8 mouse cellular contexts compared by ENCODE assay signal in the genomic region with DNA sequence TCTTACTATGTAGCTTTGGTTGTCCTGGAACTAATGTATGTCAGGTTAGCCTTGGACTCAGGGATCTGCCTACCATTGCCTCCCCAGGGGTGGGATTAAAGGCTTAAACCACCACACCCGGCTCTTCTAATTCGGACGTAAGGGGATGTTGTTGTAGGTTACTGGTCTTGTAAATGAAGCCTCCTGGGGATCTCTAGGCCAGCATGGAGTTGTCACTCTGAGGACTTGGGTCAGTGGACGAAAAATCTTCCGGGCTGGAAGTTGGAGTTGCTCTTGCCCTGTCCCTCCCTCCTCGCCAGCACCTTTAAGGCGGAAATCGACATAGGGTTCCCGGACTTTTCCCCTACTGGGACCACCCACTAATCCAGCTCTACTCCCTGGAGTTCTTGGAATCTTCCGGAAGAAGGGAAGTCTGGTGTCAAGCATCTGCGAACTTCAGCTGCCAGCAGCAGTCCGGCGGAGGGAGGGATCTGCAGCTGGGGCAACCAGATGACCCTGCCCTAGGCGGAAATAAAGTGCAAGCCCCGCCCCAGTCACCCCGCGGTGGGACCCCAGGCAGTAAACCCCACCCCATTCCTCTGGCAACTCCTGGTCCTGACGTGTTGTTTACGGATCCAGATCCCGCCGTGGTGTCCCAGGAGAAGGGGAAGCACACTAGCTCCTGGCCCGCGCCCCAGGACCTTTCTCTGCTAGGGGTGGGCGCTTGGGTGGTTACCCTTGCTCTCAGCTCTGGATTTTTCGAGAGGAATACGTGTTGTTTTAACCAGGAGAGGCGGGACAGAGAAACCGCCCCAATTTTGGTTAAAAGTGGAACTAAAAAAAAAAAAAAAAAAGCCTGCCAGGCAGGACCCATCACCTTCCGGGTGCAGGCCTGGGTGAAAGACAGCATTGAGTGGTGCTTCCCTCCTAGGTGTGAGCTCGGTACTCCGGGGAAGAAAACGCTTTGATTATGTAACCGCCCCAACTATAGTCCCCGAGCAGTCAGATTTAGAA. TPM values are rescaled to one million over a fixed set of nuclear protein-coding genes. Genes with fewer than 3 reads are reported as not detected.
DNase-seq lines count a peak whose midpoint lies in the region; ATAC-seq and TF ChIP-seq lines count a peak whose summit lies in the region.

No protein-coding gene starts in this region.

- no peaks in the 10 kb centered on the region for H3K9me3 ChIP-seq in E14TG2a.4 (ENCODE audit: low read length)
- no peaks in the 10 kb centered on the region for H3K9me3 ChIP-seq in forebrain, embryonic 15.5 days
- H3K9me3 ChIP-seq in lung, embryonic 16.5 days (ENCODE audit: control insufficient read depth, low read length) = no peaks in the 10 kb centered on the region

- peaks cover 88% of the 10 kb centered on the region for H3K4me1 ChIP-seq in E14TG2a.4 (replicated peaks; ENCODE audit: low read depth, low read length)
- peaks cover 14% of the 10 kb centered on the region for H3K4me1 ChIP-seq in forebrain, embryonic 15.5 days
- H3K4me1 ChIP-seq in lung, embryonic 16.5 days (replicated peaks; ENCODE audit: control insufficient read depth, insufficient read depth, low read length) = peaks cover 14% of the 10 kb centered on the region
- 0 out of 2 replicates have a peak, but pooled peaks cover 6% of the 10 kb centered on the region for H3K4me1 ChIP-seq in olfactory bulb, adult 2 months (ENCODE audit: control insufficient read depth, insufficient read depth, low read length)

- no peaks in the 10 kb centered on the region for H3K27me3 ChIP-seq in E14TG2a.4 (ENCODE audit: insufficient read depth, low read length)
- H3K27me3 ChIP-seq in forebrain, embryonic 15.5 days = no peaks in the 10 kb centered on the region
- no peaks in the 10 kb centered on the region for H3K27me3 ChIP-seq in lung, embryonic 16.5 days (ENCODE audit: control insufficient read depth, insufficient read depth, low read depth, low read length)

- H3K36me3 ChIP-seq in E14TG2a.4 (ENCODE audit: insufficient read depth, low read length) = no peaks in the 10 kb centered on the region
- H3K36me3 ChIP-seq in forebrain, embryonic 15.5 days = no peaks in the 10 kb centered on the region
- H3K36me3 ChIP-seq in lung, embryonic 16.5 days (ENCODE audit: control insufficient read depth, insufficient read depth, low read length) = no peaks in the 10 kb centered on the region

- intact Hi-C loops in heart, postnatal 36 days (cut with DNase I) = loop anchor here (5.0 kb wide), 1 partner anchor 113 kb away; no protein-coding TSS in a partner anchor

- H3K4me2 ChIP-seq in forebrain, embryonic 15.5 days (replicated peaks) = peak overlapping the region; percentile 62
- peak overlapping the region; percentile 65 for H3K4me2 ChIP-seq in lung, embryonic 16.5 days (ENCODE audit: low read depth, low read length)

- peak; percentile 72 for DNase-seq in cerebellum, adult 11-12 months
- peak; percentile 93 for DNase-seq in heart, postnatal 36 days
- peak; percentile 48 to 61 for DNase-seq in layer of hippocampus, adult 8-10 months (ENCODE audit: low spot score in 2 of 2)
- DNase-seq in thymus, postnatal 0 days (ENCODE audit: low spot score) = peak; percentile 67

- TF ChIP-seq POLR2A in olfactory bulb, adult 2 months (IDR thresholded peaks at IDR 0.05; ENCODE audit: insufficient read depth, low read depth, low read length) = 0 out of 2 replicates have a peak, but pooled peaks have one; percentile 31

- no peak overlapping the region; the same call in 1 of the 2 replicates for H3K27ac ChIP-seq in forebrain, embryonic 15.5 days (replicated peaks)
- peak overlapping the region; percentile 98 for H3K27ac ChIP-seq in lung, embryonic 16.5 days (ENCODE audit: low read length)
- H3K27ac ChIP-seq in olfactory bulb, adult 2 months (ENCODE audit: insufficient read depth, low read depth, low read length) = peak overlapping the region; percentile 50

- H3K9ac ChIP-seq in forebrain, embryonic 15.5 days (replicated peaks) = peak overlapping the region; percentile 40
- H3K9ac ChIP-seq in lung, embryonic 16.5 days (ENCODE audit: low read length) = peak overlapping the region; percentile 73

- WGBS in forebrain, embryonic 15.5 days = 5% methylated on average over 34 of the region's 34 CpGs
- WGBS in lung, embryonic 16.5 days = 2% methylated on average over 34 of the region's 34 CpGs
- WGBS in olfactory bulb, adult 2 months = 9% methylated on average over 34 of the region's 34 CpGs

- no peak for TF ChIP-seq CTCF in E14TG2a.4 (conservative IDR thresholded peaks at IDR 0.05; ENCODE audit: low read length)
- no peak for TF ChIP-seq CTCF in olfactory bulb, adult 2 months (IDR thresholded peaks at IDR 0.05; ENCODE audit: insufficient read depth, low read depth, low read length)

- 0 out of 2 replicates have a peak, but pooled peaks have one; percentile 41 for ATAC-seq in forebrain, embryonic 15.5 days (replicated peaks)
- peak; percentile 95 for ATAC-seq in lung, embryonic 16.5 days (ENCODE audit: low read depth)

- peak overlapping the region; percentile 75 for H3K4me3 ChIP-seq in E14TG2a.4 (replicated peaks; ENCODE audit: low read length)
- peak overlapping the region; percentile 39 for H3K4me3 ChIP-seq in forebrain, embryonic 15.5 days
- peak overlapping the region; percentile 52 for H3K4me3 ChIP-seq in lung, embryonic 16.5 days (ENCODE audit: low read length)
- H3K4me3 ChIP-seq in olfactory bulb, adult 2 months (ENCODE audit: insufficient read depth, low read depth, low read length) = peak overlapping the region; percentile 46

RNA-seq across cellular contexts. Expression of a gene that starts 6.4 kb away (rescaled TPM):
- polyA plus RNA-seq in forebrain, embryonic 15.5 days (2015; fragmentation: Nextera tagmentation; extraction: Ambion mirVana) = 5.4 and 5.6 TPM in 2 replicates
- total RNA-seq in heart, postnatal 36 days (2021) = 10 to 100 TPM; 45.7 to 49.1 TPM
- total RNA-seq in layer of hippocampus, adult 8-10 months (2022) = 10 to 100 TPM; 27.4 to 30.1 (median 28.8) TPM
- polyA plus RNA-seq in lung, embryonic 16.5 days (2015; fragmentation: Nextera tagmentation; extraction: Ambion mirVana) = 10.8 and 11.2 TPM in 2 replicates
- polyA plus RNA-seq in olfactory bulb, adult 2 months (2012; ENCODE audit: insufficient read depth, insufficient read length, low replicate concordance, missing spikeins) = 98.4 TPM in 1 of 2 replicates, not detected in the other
- polyA plus RNA-seq in thymus, postnatal 0 days (2015; fragmentation: Nextera tagmentation; extraction: Ambion mirVana) = 9.7 and 10.9 TPM in 2 replicates

RNA-seq across cellular contexts. Expression of a gene that starts 32.5 kb away (rescaled TPM):
- 0.36 and 0.40 TPM in 2 replicates for polyA plus RNA-seq in forebrain, embryonic 15.5 days (2015; fragmentation: Nextera tagmentation; extraction: Ambion mirVana)
- total RNA-seq in heart, postnatal 36 days (2021) = not detected
- under 1 TPM; 0.37 to 0.78 (median 0.59) TPM for total RNA-seq in layer of hippocampus, adult 8-10 months (2022)
- 0.25 and 1.6 TPM in 2 replicates for polyA plus RNA-seq in lung, embryonic 16.5 days (2015; fragmentation: Nextera tagmentation; extraction: Ambion mirVana)
- polyA plus RNA-seq in olfactory bulb, adult 2 months (2012; ENCODE audit: insufficient read depth, insufficient read length, low replicate concordance, missing spikeins) = not detected in 2 replicates
- 0.10 and 0.13 TPM in 2 replicates for polyA plus RNA-seq in thymus, postnatal 0 days (2015; fragmentation: Nextera tagmentation; extraction: Ambion mirVana)

RNA-seq across cellular contexts. Expression of a gene that starts 45.6 kb away (rescaled TPM):
- 0.15 and 0.83 TPM in 2 replicates for polyA plus RNA-seq in forebrain, embryonic 15.5 days (2015; fragmentation: Nextera tagmentation; extraction: Ambion mirVana)
- total RNA-seq in heart, postnatal 36 days (2021) = under 1 TPM; 0.16 to 0.78 TPM
- total RNA-seq in layer of hippocampus, adult 8-10 months (2022) = 1 to 10 TPM in 2 of 4 experiments, under 1 TPM in 2; 0.40 to 2.0 (median 1.1) TPM
- polyA plus RNA-seq in lung, embryonic 16.5 days (2015; fragmentation: Nextera tagmentation; extraction: Ambion mirVana) = 1.5 TPM in 2 replicates
- polyA plus RNA-seq in olfactory bulb, adult 2 months (2012; ENCODE audit: insufficient read depth, insufficient read length, low replicate concordance, missing spikeins) = not detected in 2 replicates
- 1.8 and 2.1 TPM in 2 replicates for polyA plus RNA-seq in thymus, postnatal 0 days (2015; fragmentation: Nextera tagmentation; extraction: Ambion mirVana)

RNA-seq across cellular contexts. Expression of a gene that starts 49.0 kb away (rescaled TPM):
- polyA plus RNA-seq in forebrain, embryonic 15.5 days (2015; fragmentation: Nextera tagmentation; extraction: Ambion mirVana) = 42.6 and 44.9 TPM in 2 replicates
- 10 to 100 TPM; 12.5 to 12.8 TPM for total RNA-seq in heart, postnatal 36 days (2021)
- total RNA-seq in layer of hippocampus, adult 8-10 months (2022) = 10 to 100 TPM; 20.6 to 33.5 (median 24.7) TPM
- 73.5 and 80.3 TPM in 2 replicates for polyA plus RNA-seq in lung, embryonic 16.5 days (2015; fragmentation: Nextera tagmentation; extraction: Ambion mirVana)
- not detected in 2 replicates for polyA plus RNA-seq in olfactory bulb, adult 2 months (2012; ENCODE audit: insufficient read depth, insufficient read length, low replicate concordance, missing spikeins)
- polyA plus RNA-seq in thymus, postnatal 0 days (2015; fragmentation: Nextera tagmentation; extraction: Ambion mirVana) = 56.8 and 61.7 TPM in 2 replicates

RNA-seq across cellular contexts. Expression of a gene that starts 59.3 kb away (rescaled TPM):
- polyA plus RNA-seq in forebrain, embryonic 15.5 days (2015; fragmentation: Nextera tagmentation; extraction: Ambion mirVana) = 85.8 and 89.1 TPM in 2 replicates
- 10 to 100 TPM; 19.4 to 26.1 TPM for total RNA-seq in heart, postnatal 36 days (2021)
- total RNA-seq in layer of hippocampus, adult 8-10 months (2022) = 10 to 100 TPM; 34.4 to 49.3 (median 40.9) TPM
- 89.8 and 91.7 TPM in 2 replicates for polyA plus RNA-seq in lung, embryonic 16.5 days (2015; fragmentation: Nextera tagmentation; extraction: Ambion mirVana)
- polyA plus RNA-seq in olfactory bulb, adult 2 months (2012; ENCODE audit: insufficient read depth, insufficient read length, low replicate concordance, missing spikeins) = not detected in 2 replicates
- polyA plus RNA-seq in thymus, postnatal 0 days (2015; fragmentation: Nextera tagmentation; extraction: Ambion mirVana) = 88.9 and 90.3 TPM in 2 replicates
